Mouse (Mus musculus) urinary bladder, postnatal 4 days (tissue): Measurements from ENCODE around the gene Olfr1465.

Experiments
- DNase-seq, 2 experiments: peaks; one replicate each; pipeline ENCODE4 v3.0.0; 2021 to 2022; ENCODE audit warnings: low spot score in 2 of 2

Olfr1465 gene

GRCm38 (mm10) chr19:13315441-13315840, at the start of gene Olfr1465:
Gene Olfr1465 (minus strand): TSS chr19:13315541.
- DNase-seq: no peak

GRCm38 (mm10) chr19:13361936-13362335, 46.6 kb upstream of the Olfr1465 start, which contains the start of gene Olfr1467:
Gene Olfr1467 (plus strand): TSS chr19:13362236.
- DNase-seq: no peak

DNA sequence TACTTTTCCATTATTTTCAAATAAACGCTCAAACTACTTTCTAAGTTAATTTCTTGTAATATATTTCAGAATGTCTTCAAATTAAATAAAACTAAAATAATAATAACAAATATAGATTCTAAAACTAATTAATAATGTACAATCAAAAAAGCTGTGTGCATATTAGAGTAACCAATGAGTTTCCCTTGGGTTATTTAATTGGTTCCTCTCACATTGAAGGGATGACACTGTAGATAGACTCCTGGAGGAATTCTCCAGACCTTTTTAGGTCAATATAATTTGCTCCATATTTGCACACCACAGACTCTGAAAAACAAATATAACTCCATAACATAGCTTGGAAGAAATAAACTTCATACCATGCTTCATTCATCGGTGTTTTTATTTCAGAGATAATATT, 23.2 kb upstream of the Olfr1465 start, which contains the start of gene Olfr1466:
Gene Olfr1466 (plus strand): TSS at position 301 of the 400 bp plus-strand sequence.
- no peak for DNase-seq
